Mouse (Mus musculus) testis, adult 2 months (tissue): ENCODE results near the gene Mras. TPM values are rescaled to one million over a fixed set of nuclear protein-coding genes. Genes with fewer than 3 reads are reported as not detected.

Experiments used
- H3K27ac ChIP-seq: fragments of 200-500 bp; 2 replicates; pipeline ENCODE4 v1.5.1; 2012; ENCODE audit warnings: low read depth, low read length; ENCODE audit not compliant: control insufficient read depth, insufficient read depth
- H3K27me3 ChIP-seq: fragments of 200-500 bp; 2 replicates; pipeline ENCODE4 v1.6.1; 2012; ENCODE audit warnings: mild to moderate bottlenecking, low read length, moderate library complexity; ENCODE audit not compliant: control insufficient read depth, insufficient read depth
- H3K36me3 ChIP-seq: fragments of 200-500 bp; 2 replicates; pipeline ENCODE4 v1.6.1; 2012; ENCODE audit warnings: mild to moderate bottlenecking, low read length; ENCODE audit not compliant: control insufficient read depth, insufficient read depth
- H3K4me1 ChIP-seq: fragments of 200-500 bp; 2 replicates; pipeline ENCODE4 v1.6.1; 2012; ENCODE audit warnings: low read length; ENCODE audit not compliant: control insufficient read depth, insufficient read depth
- H3K4me3 ChIP-seq: fragments of 200-500 bp; 2 replicates; pipeline ENCODE4 v1.5.1; 2012; ENCODE audit warnings: low read depth, mild to moderate bottlenecking, low read length, moderate library complexity, mixed read lengths; ENCODE audit not compliant: control insufficient read depth
- CTCF ChIP-seq: fragments of 200-500 bp; IDR thresholded peaks from 2 replicates; pipeline ENCODE4 v1.5.1; 2012; ENCODE audit warnings: low read depth, mild to moderate bottlenecking, inconsistent platforms, low read length, moderate library complexity; ENCODE audit not compliant: control insufficient read depth, insufficient read depth, insufficient replicate concordance
- POLR2A ChIP-seq: fragments of 200-500 bp; IDR thresholded peaks from 2 replicates; pipeline ENCODE4 v1.6.1; 2012; ENCODE audit warnings: low read depth, mild to moderate bottlenecking, inconsistent platforms, low read length, moderate library complexity; ENCODE audit not compliant: control insufficient read depth
- polyA plus RNA-seq: library from polyadenylated mRNA; depleted of rRNA; stranded (reverse); fragments of >200 nt; gene quantifications from 2 replicates; pipeline ENCODE4 v1.2.3, GENCODE M21; 2012

Mras gene
- polyA plus RNA-seq, 1 experiment: 17.2 TPM

- Histone ChIP-seq H3K27ac (no peak overlapping the region), H3K4me3 (no peak overlapping the region), H3K27me3 (no peaks in the 10 kb centered on the region), H3K36me3 (no peaks in the 10 kb centered on the region), H3K4me1 (peaks cover 3% of the 10 kb centered on the region)
- TF ChIP-seq POLR2A (no peak), CTCF (peak; percentile 92; the same call in 1 of the 2 replicates)
Measured at GRCm38 (mm10) chr9:99376591-99377418, 60.4 kb downstream of the Mras start.

DNA sequence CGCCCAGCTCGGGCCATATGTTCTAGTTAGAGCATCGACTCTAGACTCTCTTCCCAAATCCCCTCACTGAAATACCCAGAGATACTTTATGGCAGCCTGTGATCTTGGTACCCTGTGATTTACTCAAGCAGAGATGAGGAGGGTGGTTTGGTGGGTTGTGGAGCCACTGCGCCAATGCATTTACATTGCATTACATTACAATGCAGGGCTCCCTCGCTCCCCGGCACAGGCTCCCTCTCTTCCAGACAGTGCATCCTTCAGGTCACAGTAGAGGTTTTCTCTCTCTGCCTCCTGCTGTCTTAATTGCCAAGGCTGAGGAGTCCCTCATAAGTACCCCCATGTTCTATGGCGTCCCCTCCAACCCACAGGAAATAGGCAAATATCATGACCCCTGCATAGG is 68.8 kb downstream of the Mras start:
- Histone ChIP-seq H3K27me3 (no peaks in the 10 kb centered on the region), H3K36me3 (no peaks in the 10 kb centered on the region), H3K27ac (no peak overlapping the region), H3K4me3 (no peak overlapping the region), H3K4me1 (no peaks in the 10 kb centered on the region; the same call in 1 of the 2 replicates)
- TF ChIP-seq POLR2A (no peak), CTCF (no peak)

DNA sequence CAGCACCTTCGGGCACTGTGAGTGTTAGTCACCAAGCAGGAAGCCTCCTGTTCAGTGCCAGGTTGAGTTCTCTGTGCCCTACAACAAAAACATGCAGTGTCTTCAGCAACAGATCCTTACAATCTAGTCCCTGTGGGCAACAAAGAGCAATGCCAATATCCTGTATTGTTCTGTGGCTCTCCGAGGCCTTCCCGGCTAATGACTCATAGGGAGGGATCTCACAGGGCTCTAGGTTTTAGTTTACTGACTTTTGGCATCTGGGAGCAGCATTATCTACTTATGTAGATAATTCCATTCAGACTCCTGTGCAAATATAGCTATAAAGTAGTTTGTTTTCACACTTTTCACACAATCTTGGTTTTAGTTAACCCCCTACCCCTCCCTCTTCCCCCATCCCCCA is 71.3 kb downstream of the Mras start:
- no peak for TF ChIP-seq POLR2A
- no peak for TF ChIP-seq CTCF
- Histone ChIP-seq H3K4me1 (no peaks in the 10 kb centered on the region; the same call in 1 of the 2 replicates), H3K27me3 (no peaks in the 10 kb centered on the region), H3K4me3 (no peak overlapping the region), H3K27ac (no peak overlapping the region), H3K36me3 (no peaks in the 10 kb centered on the region)

- no peak overlapping the region for H3K4me3 ChIP-seq
- no peaks in the 10 kb centered on the region for H3K36me3 ChIP-seq
- no peak overlapping the region for H3K27ac ChIP-seq
- TF ChIP-seq POLR2A (no peak), CTCF (no peak)
- peaks cover 6% of the 10 kb centered on the region for H3K4me1 ChIP-seq
- peaks cover 2% of the 10 kb centered on the region; the same call in 1 of the 2 replicates for H3K27me3 ChIP-seq
Measured at GRCm38 (mm10) chr9:99363076-99363475, 74.1 kb downstream of the Mras start.

GRCm38 (mm10) chr9:99361946-99362345 is 75.2 kb downstream of the Mras start:
- no peak for TF ChIP-seq POLR2A
- TF ChIP-seq CTCF: no peak
- H3K27me3 ChIP-seq: peaks cover 2% of the 10 kb centered on the region; the same call in 1 of the 2 replicates

GRCm38 (mm10) chr9:99359012-99359411 is 78.2 kb downstream of the Mras start:
- peaks cover 2% of the 10 kb centered on the region; the same call in 1 of the 2 replicates for H3K27me3 ChIP-seq
- H3K4me3 ChIP-seq: no peak overlapping the region
- H3K4me1 ChIP-seq: peaks cover 16% of the 10 kb centered on the region
- H3K36me3 ChIP-seq: no peaks in the 10 kb centered on the region
- H3K27ac ChIP-seq: no peak overlapping the region
- TF ChIP-seq CTCF (no peak), POLR2A (no peak)

More at GRCm38 (mm10) chr9:99361946-99362345, 75.2 kb downstream of the Mras start:
- Histone ChIP-seq H3K36me3 (no peaks in the 10 kb centered on the region), H3K4me3 (no peak overlapping the region), H3K27ac (no peak overlapping the region), H3K4me1 (peaks cover 16% of the 10 kb centered on the region)

GRCm38 (mm10) chr9:99357921-99358692 is 79.1 kb downstream of the Mras start, which contains the start of gene Esyt3:
Esyt3 (minus strand) TSS chr9:99358557.
- H3K27ac ChIP-seq: no peak within 1 kb of the TSS
- H3K4me1 ChIP-seq: peaks cover 16% of the 10 kb centered on the region
- peak; percentile 48 for TF ChIP-seq POLR2A
- no peak for TF ChIP-seq CTCF
- peak within 1 kb of the TSS; percentile 83 for H3K4me3 ChIP-seq
- H3K27me3 ChIP-seq: peaks cover 2% of the 10 kb centered on the region; the same call in 1 of the 2 replicates
- no peaks in the 10 kb centered on the region for H3K36me3 ChIP-seq
